Mouse (Mus musculus): ENCODE measurements around the gene Psma1.

Psma1 gene

GRCm38 (mm10) chr7:114275372-114276004 lies 430 bp downstream of the Psma1 start:
- DNase-seq (ENCODE audit: low read depth, low spot score): peak; percentile 56

DNA sequence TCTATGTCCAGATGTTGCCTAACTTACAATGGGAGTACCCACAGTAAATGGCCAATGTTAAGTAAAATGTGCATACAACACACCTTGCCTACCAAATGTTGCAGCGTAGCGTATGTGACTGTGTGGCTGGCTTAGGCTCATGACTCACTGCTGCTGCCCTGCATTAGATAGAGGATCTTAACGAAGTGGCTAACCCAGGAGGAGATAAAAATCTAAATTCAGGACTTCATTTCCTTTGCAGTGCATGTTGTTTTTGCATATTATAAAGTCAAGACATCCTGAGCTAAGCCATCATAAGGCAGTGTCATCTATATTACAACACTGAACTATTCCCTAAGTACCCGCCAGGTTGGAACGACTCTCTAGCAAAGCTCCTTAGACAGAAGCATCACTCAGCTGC lies 7.5 kb downstream of the Psma1 start:
- no peak for DNase-seq (ENCODE audit: low read depth, low spot score)

- DNase-seq (ENCODE audit: low read depth, low spot score): peak; percentile 93
These were observed 21.8 kb downstream of the Psma1 start, which contains the start of gene Copb1 for GRCm38 (mm10) chr7:114253885-114254833. TSS of gene Copb1 (minus strand) at chr7:114254711.

GRCm38 (mm10) chr7:114251684-114252083 lies 24.2 kb downstream of the Psma1 start:
- DNase-seq (ENCODE audit: low read depth, low spot score): peak; percentile 22

DNA sequence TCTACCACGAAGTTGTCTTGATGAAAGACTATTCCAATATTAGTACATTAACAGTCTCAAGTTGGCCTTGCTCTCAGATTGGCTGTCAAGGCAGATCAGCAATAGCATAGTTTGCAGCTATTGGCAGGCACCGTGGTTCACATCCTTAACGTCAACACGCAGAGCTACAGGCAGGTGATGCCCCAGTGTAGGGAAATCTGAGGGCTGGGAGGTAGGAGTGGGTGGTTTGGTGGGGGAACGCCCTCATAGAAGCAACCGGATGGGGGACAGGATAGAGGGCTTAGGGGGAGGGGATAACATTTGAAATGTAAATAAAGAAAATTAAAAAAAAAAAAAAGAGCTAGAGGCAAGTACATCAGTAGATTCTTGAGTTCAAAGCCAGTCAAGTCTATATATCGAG lies 41.9 kb downstream of the Psma1 start:
- DNase-seq (ENCODE audit: low read depth, low spot score): no peak

GRCm38 (mm10) chr7:114232982-114233381 lies 42.9 kb downstream of the Psma1 start:
- no peak for DNase-seq (ENCODE audit: low read depth, low spot score)

GRCm38 (mm10) chr7:114231857-114232256 lies 44.1 kb downstream of the Psma1 start:
- no peak for DNase-seq (ENCODE audit: low read depth, low spot score)

DNA sequence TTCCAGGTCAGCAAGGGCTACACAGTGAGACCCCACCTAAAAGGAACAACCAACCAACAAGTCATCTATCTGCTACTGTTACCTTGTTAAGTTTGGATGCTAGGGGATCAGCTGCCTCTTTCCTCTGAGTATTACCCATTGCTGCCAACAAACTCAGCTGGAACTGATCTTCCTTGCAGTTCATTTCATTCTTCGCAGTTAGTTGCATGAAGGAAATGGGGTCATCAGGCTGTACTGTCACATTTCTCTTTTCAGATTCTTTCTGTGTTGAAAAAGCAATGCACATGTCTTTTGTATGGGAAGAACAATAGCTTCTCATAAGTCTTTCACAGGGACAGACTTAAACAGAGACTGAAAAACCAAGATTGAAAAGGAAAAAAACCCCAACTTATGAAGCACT lies 49.4 kb downstream of the Psma1 start:
- DNase-seq (ENCODE audit: low read depth, low spot score): no peak

DNA sequence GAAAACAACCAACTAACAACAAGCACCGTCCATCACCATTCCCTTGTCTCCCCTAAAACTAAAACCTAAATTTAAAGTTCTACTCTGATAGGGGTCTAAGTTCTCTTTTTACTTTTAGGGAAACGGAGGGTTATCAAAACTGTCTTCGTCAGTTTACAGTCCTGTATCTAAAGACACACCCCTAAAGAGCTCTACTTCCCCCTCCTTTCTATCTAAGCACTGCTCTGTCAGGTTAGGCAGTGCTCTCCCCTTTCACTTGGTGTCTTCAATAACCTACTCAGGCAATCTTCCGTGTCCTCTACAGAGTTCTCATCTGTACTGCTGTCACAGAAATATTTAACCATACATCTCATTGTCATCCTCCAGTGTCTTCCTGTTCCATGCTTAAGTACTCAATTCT lies 55.5 kb downstream of the Psma1 start:
- no peak for DNase-seq (ENCODE audit: low read depth, low spot score)

DNA sequence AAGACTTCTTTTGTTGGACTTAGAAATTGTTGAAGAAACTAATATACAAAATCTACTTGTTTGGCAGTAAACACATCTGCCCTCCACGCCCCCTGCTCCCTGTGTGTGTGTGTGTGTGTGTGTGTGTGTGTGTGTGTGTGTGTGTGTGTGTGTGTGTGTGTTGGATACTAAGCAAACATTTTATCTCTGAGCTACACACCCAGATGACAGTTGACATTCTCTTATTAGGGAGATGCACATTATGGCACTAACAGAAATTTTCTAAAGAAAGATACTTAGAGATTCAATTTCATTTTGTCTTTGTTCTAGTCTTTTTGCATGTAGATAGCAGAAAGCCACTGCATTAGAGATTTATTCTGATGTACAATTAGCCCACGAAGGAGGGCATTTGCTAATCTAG lies 59.0 kb downstream of the Psma1 start:
- no peak for DNase-seq (ENCODE audit: low read depth, low spot score)
